Mouse (Mus musculus) cerebellum, adult 2 months (tissue): ENCODE data around the gene Atp8b4. TPM values are rescaled to one million over a fixed set of nuclear protein-coding genes. Genes with fewer than 3 reads are reported as not detected.

Experiments
- DNase-seq, 2 experiments: peaks; one replicate each; pipeline ENCODE4 v3.0.0; 2021
- H3K27ac ChIP-seq: fragments of 200-500 bp; 2 replicates; pipeline ENCODE4 v1.5.1; 2012; ENCODE audit warnings: low read length, control low read depth, inconsistent platforms; ENCODE audit not compliant: insufficient read depth
- H3K27me3 ChIP-seq: fragments of 200-500 bp; 2 replicates; pipeline ENCODE4 v1.6.1; 2012; ENCODE audit warnings: inconsistent platforms, mild to moderate bottlenecking, low read length, moderate library complexity; ENCODE audit not compliant: control insufficient read depth, insufficient read depth
- H3K4me1 ChIP-seq: fragments of 200-500 bp; 2 replicates; pipeline ENCODE4 v1.6.1; 2011; ENCODE audit warnings: low read length; ENCODE audit not compliant: control insufficient read depth, insufficient read depth
- H3K4me3 ChIP-seq: fragments of 200-500 bp; replicated peaks from 2 replicates; pipeline ENCODE3; 2011; ENCODE audit warnings: mild to moderate bottlenecking, low read depth, low read length, control low read depth; ENCODE audit not compliant: insufficient read depth
- CTCF ChIP-seq: fragments of 200-500 bp; IDR thresholded peaks from 2 replicates; pipeline ENCODE4 v1.5.1; 2011; ENCODE audit warnings: low read depth, mild to moderate bottlenecking, control low read depth, low read length, moderate library complexity, borderline replicate concordance; ENCODE audit not compliant: insufficient read depth
- POLR2A ChIP-seq: fragments of 200-500 bp; IDR thresholded peaks from 2 replicates; pipeline ENCODE4 v1.6.1; 2011; ENCODE audit warnings: low read length, control low read depth, borderline replicate concordance; ENCODE audit not compliant: insufficient read depth
- WGBS: fragments of 180-500 bp; shearing (Covaris S2); methylation state at CpG from one replicate; pipeline ENCODE4 v1.1.7; 2018; 5-methylcytosine and 5-hydroxymethylcytosine counted together
- polyA plus RNA-seq: library from polyadenylated mRNA; depleted of rRNA; stranded (reverse); fragments of >200 nt; gene quantifications from 2 replicates; pipeline ENCODE4 v1.2.3, GENCODE M21; 2012

Gene Atp8b4
- polyA plus RNA-seq, 1 experiment: 0.02 TPM

DNA sequence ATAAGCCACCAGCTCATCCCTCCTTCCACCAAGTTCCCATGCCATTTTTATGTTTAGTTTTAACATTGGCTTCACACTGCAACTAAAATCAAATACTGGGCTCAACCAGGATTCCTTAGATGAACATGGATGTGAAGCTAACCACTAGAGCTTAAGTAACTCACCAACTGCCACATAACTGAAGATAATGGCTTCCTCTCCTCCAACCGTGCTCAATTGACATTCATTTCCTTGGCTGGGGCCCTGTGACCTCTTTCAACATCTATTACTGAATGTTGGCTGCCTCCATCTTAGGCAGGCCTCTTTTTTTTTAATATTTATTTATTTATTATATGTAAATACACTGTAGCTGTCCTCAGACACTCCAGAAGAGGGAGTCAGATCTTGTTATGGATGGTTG, 7.8 kb upstream of the Atp8b4 start:
- H3K27me3 ChIP-seq: no peaks in the 10 kb centered on the region
- H3K4me3 ChIP-seq: no peak overlapping the region
- DNase-seq: no peak
- WGBS: 40% methylated on average over 1 of the region's 1 CpGs
- H3K4me1 ChIP-seq: no peaks in the 10 kb centered on the region
- H3K27ac ChIP-seq: no peak overlapping the region
- no peak for TF ChIP-seq CTCF
- no peak for TF ChIP-seq POLR2A

DNA sequence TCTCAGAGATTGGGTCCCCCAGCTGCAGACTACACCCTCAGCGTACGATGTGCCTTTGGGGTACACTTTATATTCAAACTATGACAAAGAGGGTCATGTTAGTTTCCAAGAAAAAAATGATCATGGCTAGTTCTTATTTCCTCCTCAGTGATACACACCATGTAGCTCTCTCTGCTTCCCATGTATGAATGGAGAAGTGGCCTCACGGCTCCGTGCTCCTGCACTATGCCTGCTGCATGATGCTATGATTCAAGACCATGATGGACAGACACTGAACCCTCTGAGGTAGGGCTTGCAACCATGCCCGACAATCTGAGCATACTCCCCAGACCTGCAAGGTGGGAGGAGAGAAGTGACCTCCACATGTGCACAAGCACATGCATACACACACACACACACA, 7.0 kb upstream of the Atp8b4 start:
- no peaks in the 10 kb centered on the region for H3K27me3 ChIP-seq
- DNase-seq: no peak
- no peak overlapping the region for H3K27ac ChIP-seq
- H3K4me3 ChIP-seq: no peak overlapping the region
- TF ChIP-seq CTCF (no peak), POLR2A (no peak)
- WGBS: 93% methylated on average over 5 of the region's 5 CpGs
- no peaks in the 10 kb centered on the region for H3K4me1 ChIP-seq

DNA sequence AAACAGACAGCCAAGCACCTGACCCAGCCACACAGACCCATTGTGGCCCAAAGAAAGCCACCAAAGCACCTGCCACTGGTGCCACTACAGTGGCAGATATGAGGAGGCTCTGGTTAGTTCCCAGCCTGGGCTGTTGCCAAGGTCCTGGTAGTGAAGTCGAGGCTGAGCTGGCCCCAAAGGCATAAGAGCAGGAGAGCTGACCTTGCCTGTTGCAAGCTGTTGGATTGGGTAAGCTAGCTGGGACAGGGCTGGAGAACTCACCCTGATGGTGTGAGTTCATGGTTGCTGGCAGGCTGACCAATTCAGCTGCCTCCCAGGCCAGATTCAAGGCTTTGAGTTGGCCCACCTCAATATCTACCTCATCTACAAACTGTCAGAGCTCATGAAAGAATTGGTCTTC, 4.7 kb upstream of the Atp8b4 start:
- WGBS: 17% methylated on average over 1 of the region's 1 CpGs
- TF ChIP-seq POLR2A: no peak
- no peak for TF ChIP-seq CTCF

DNA sequence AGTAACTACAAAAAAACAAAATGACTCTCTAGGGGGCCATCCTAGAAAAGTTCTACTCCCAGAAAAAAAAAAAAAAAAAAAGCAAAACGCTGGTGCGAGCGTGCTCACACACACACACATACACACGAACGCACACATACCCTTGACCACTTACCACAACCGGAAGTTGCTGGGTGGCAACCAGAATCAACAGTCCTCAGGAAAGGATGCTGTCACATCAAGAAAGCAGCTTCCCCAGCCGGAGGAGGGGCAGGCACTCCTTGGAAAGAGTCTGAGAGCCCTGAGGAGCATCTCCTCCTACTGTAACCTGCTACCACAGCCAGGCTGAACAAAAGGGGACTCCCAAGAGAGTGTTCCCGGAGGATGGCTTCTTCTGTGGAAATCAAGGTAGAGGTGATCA, 744 bp downstream of the Atp8b4 start:
- H3K4me3 ChIP-seq: no peak overlapping the region
- H3K27me3 ChIP-seq: no peaks in the 10 kb centered on the region
- H3K27ac ChIP-seq: no peak overlapping the region
- TF ChIP-seq POLR2A (no peak), CTCF (no peak)
- DNase-seq: no peak
- WGBS: 79% methylated on average over 8 of the region's 8 CpGs
- no peaks in the 10 kb centered on the region for H3K4me1 ChIP-seq

More for the DNA sequence above, 4.7 kb upstream of the Atp8b4 start:
- Histone ChIP-seq H3K4me3 (no peak overlapping the region), H3K4me1 (no peaks in the 10 kb centered on the region), H3K27me3 (no peaks in the 10 kb centered on the region), H3K27ac (no peak overlapping the region)
- DNase-seq: no peak

GRCm38 (mm10) chr2:126498761-126499452, 1.6 kb downstream of the Atp8b4 start:
- 91% methylated on average over 11 of the region's 11 CpGs for WGBS
- Histone ChIP-seq H3K27ac (no peak overlapping the region), H3K4me1 (no peaks in the 10 kb centered on the region), H3K27me3 (no peaks in the 10 kb centered on the region), H3K4me3 (no peak overlapping the region)
- TF ChIP-seq CTCF: no peak
- TF ChIP-seq POLR2A: no peak
- DNase-seq: no peak

DNA sequence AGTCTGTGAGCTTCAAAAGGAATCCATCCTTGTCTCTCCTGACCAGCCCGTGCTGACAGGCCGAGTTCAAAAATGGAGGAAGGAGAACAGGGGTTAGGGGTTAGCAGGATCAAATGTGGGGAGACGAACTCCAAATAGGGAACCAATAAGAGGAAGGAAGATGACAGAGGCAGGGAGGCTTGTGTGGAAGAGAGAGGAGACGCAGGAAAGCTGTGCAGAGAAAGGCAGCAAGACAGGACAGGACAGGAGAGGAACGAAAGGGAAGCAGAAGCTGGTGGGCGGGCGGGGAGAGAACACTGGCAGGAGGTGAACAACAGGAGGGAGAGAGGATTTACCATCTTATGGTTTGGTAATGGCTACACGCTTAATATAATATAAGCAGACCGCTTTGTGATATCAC, 3.6 kb downstream of the Atp8b4 start:
- WGBS: 82% methylated on average over 9 of the region's 9 CpGs
- Histone ChIP-seq H3K27ac (no peak overlapping the region), H3K27me3 (no peaks in the 10 kb centered on the region; the same call in 1 of the 2 replicates), H3K4me3 (no peak overlapping the region), H3K4me1 (no peaks in the 10 kb centered on the region)
- no peak for TF ChIP-seq POLR2A
- no peak for TF ChIP-seq CTCF
- DNase-seq: no peak

DNA sequence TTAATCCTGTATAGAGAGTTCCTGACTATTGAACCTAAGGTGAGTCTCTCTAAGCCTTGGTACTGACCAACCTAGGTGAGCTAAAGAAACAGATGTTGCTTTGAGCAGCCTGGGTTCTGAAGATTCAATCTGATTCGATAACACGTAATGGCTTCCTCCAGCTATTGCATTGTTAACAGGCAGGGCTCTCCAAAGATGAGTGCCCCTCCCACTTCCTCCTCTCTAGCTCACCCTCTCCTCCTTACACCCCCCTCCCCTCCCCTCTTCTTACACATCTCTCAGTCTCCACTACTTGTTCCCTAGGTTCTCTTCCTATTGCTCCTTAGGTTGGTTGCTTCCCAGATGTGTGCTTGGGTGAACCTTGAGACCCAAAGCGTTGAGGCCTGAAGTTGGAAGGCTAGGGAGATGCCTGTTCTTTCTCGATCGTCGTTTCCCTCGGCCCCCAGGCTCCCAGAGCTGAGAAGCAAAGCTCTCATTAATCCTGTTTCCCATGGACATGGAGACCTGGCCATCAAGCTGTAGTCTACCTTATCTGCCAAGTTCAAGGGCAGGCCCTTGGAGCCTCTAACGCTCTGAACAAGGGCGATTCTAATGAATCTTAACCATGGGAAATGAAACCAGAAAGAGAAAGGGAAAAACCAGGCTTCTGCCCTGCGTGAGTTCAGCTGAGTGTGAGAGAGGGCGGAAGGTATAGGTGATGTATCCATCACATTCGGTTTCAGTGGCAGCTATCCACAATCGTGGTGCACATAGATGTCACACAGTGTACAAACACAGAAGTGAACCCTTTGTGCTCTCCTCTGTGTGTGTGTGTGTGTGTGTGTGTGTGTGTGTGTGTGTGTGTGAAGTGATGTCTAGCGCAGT, 4.4 kb downstream of the Atp8b4 start:
- Histone ChIP-seq H3K4me3 (no peak overlapping the region), H3K27ac (no peak overlapping the region), H3K27me3 (no peaks in the 10 kb centered on the region; the same call in 1 of the 2 replicates), H3K4me1 (no peaks in the 10 kb centered on the region)
- TF ChIP-seq CTCF (no peak), POLR2A (no peak)
- WGBS: 92% methylated on average over 14 of the region's 14 CpGs
- no peak for DNase-seq
